Mouse (Mus musculus) monocyte, adult 5-6 weeks (primary cell): Measurements from ENCODE around the gene Atn1. TPM values are rescaled to one million over a fixed set of nuclear protein-coding genes. Genes with fewer than 3 reads are reported as not detected.
A peak's percentile ranks its signal among the peaks of the same experiment; 100 is the strongest.

Source experiments
- ATAC-seq: fragments of 153-309, 156-312 bp; replicated peaks from 2 replicates; pipeline ENCODE4 v1.8.0; 2017; ENCODE audit warnings: mild to moderate bottlenecking; ENCODE audit not compliant: low TSS enrichment, insufficient number of reproducible peaks, severe bottlenecking, poor library complexity, low FRiP score
- total RNA-seq: library from RNA; stranded (forward); fragments of 200-1000, 200-491, 200-594 nt; gene quantifications from 3 replicates; pipeline ENCODE4 v1.2.3, GENCODE M21; 2017

Atn1 gene
- total RNA-seq, 1 experiment from 2014 or later: 1.5 TPM

- no peak for ATAC-seq
Measured at GRCm38 (mm10) chr6:124770013-124770412, 13.7 kb upstream of the Atn1 start.

DNA sequence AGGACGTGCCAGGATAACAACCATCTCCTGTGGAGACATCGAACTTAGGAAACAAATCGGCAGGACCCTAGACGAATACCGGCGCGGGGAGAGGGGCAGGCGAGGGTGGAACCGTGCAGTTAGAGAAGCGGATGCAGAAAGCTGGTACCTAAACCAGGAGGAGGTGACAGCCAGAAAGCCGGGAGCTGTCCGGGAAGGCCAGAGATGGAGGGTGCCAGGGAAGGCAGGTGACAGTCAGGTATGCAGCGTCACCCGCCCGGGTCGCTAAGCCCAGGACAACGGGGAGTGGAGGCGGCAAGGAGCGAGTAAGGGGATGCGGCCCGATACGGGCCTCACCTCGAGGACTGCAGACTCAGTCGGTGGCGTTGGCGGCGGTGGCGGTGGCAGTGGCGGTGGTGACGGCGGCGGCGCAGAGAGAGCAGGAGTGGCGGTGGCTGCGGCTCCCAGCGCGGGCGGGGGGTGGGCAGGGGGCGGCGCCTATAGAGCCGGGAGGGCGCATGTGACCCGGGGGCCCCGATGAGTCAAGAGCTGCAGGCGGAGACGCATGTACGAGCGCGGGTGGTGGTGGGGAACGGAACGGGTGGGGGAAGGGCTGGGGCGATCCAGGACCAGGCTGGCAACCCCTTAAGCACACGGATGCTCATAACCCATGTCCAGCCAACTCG is 12.9 kb upstream of the Atn1 start, which contains the start of gene Eno2:
Gene Eno2 (minus strand): TSS at position 573 of the 665 bp plus-strand sequence.
- peak; percentile 13; the same call in 1 of the 2 replicates for ATAC-seq

DNA sequence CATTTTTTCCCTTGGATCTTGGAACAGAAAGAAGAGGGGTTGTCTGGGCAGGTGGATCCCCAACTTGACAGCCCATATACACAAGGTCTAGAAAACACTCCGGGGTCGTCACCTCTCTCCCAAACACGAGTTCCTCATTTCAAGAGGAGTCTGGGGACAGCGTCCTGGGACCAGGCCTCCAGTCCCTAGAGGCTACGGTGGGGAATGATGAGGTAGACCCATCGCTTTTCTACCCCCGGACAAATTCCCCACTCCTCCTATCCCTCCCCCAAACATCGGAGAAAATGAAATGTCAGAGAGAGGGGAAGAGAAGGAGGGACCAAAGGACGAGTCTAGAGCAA is 12.3 kb upstream of the Atn1 start:
- ATAC-seq: no peak

- no peak; the same call in 1 of the 2 replicates for ATAC-seq
Measured at GRCm38 (mm10) chr6:124767920-124768703, 11.8 kb upstream of the Atn1 start.

- ATAC-seq: no peak
Measured at GRCm38 (mm10) chr6:124767536-124767919, 11.2 kb upstream of the Atn1 start.

GRCm38 (mm10) chr6:124765951-124766350 is 9.6 kb upstream of the Atn1 start:
- ATAC-seq: no peak

- ATAC-seq: peak; percentile 84
Measured at GRCm38 (mm10) chr6:124759259-124759658, 2.9 kb upstream of the Atn1 start.

GRCm38 (mm10) chr6:124758849-124759232 is 2.5 kb upstream of the Atn1 start:
- ATAC-seq: no peak

GRCm38 (mm10) chr6:124757909-124758848 is 1.9 kb upstream of the Atn1 start:
- no peak for ATAC-seq

DNA sequence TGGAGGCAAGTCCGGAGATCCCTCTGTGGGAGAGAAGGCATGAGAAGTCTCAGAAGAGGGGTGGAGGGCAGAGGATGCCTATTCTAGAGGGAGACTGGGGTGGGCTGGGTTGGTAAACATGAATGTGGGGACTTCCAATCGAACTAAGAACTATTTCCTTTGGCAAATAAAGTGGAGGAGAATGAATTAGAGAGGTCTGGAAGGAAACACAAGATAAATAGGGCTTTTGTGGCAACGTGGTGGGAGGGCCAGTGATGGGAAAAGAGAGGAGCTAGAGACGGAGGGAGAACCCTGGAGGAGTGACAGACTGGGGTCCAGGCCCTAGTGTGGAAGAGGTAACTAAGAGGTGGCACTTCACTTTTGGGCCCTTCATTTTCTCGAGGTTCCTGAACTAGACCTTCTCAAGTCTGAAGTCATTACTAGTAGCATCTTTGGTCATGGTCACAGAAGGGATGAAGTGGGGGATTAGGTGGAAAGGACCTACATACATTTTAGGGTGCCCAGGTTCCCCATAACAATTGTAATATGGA is 1.1 kb upstream of the Atn1 start:
- ATAC-seq: no peak

DNA sequence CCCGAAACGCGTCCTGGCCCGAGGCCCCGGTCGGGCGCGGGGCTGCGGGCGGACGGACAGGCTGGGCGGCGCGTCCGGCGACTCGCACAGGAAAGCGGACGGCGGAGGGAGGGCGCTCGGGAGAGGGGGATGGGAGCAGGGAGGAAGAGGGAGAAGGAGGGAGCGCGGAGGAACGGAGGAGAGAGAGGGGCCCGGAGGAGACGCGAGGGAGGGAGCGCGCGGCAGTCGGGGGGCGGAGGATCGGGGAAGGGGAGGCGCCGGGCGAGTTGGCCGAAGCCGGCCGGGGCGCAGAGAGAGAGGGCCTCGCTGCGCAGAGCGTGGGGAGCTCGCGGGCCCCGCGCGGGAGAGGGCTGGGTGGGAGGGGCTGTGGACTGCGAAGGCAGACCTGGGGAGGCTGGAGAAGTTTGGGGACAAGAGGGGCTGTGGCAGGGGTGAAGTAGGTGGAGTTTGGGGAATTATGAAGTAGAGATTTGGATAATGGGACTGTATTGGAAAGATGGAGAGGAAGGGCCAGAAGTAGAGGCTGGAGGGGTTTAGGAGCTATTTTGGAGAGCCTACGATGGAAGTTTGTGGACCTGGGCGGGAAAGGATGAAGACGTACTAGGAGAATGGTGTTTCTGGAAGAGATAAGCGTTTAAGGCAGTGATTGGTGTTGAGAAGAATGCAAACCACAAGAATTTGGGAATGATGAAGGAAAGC is 477 bp upstream of the Atn1 start:
- ATAC-seq: no peak

GRCm38 (mm10) chr6:124755306-124755705 is 1.0 kb downstream of the Atn1 start:
- no peak for ATAC-seq

DNA sequence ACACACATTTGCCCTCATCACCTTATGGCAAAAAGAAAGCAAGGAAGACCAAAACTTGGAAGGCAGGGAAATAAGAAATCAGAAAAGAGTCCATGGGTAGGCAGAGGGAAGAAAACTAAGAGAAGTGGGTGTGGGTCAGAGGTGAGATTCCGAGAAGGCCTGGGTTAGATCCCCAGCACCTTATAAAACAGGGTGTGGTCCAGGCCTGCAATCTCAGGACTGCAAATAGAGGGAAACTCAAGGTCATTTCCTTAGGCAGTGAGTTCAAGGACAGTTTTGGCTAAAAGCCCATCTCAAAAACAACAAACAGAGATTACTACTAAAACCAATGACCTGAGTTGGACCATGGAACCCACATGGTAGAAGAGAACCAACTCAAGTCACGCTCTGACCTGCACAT is 2.5 kb downstream of the Atn1 start:
- ATAC-seq: no peak

DNA sequence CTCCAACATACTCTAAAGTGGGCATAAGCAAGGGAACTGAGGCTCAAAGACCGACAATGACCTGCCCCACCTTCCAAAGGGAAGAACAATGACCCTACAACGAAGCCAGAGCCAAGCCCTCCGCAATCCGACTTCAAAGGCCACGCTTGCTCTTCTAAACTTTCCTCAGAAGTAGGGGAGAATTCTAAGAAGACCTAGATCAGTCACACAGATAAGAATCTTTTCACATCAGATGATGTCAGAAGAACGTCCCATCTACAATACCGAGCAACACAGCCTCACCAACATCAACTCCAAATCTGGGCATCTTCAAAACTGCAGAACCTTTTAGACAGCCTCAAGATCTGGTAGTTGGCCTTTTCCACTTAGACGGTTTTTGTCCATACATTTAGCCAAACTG is 5.9 kb downstream of the Atn1 start:
- ATAC-seq: no peak

GRCm38 (mm10) chr6:124746654-124747632 is 9.4 kb downstream of the Atn1 start:
- ATAC-seq: no peak

DNA sequence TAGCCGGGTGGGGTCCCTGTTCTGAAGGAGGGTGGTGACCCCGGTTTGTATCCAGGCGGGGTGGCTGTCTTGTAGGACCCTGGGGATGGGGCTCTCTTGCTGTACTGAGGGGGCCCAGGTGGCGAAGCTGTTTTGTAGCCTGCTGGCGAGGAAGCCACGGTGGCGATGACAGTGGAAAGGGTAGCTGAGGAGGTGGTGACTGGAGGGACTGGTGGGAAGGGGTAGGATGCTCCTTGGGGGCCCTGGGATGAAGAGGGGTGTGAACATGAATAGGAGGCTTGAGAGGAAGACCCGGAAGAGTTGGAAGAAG is 10.1 kb downstream of the Atn1 start:
- ATAC-seq: no peak

DNA sequence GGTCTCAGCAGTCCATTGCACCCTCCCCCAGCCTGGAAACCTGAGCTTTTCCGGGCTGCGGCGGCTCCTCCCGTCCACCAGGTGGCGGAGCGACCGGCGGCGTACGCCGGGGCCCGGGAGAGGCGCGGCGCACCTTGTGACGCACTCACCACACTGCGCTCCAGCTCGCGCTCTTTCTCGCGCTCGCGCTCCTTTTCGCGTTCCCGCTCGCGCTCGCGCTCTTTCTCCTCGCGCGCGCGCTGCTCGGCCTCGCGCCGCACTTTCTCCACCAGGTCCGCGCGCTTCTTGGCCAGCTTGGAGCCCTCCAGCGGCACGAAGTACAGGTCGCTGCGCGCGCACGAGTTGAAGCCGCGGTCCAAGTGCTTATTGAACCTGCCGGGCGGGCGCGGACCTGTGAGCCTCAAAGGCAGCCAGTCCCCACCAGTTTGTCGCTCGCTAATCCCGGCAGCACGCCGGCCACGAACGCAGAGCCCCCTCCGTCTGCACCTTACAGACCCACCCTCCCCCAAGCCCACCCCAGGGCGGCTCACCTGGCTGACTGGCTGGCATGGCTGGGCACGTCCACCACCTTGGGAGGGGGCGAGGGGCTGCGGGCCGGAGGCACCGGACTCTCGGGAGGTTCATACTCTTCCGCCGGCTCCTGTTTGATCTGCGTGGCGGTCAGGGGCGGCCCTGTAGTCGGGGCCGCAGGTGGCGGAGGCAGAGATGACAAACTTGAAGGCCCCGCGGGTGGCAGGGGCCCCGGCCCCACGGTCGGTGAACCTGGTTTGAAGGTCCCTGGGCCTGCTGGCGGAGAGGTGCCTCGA is 10.6 kb downstream of the Atn1 start:
- ATAC-seq: peak; percentile 61
